17 mouse cellular contexts compared by ENCODE assay signal in the genomic region with DNA sequence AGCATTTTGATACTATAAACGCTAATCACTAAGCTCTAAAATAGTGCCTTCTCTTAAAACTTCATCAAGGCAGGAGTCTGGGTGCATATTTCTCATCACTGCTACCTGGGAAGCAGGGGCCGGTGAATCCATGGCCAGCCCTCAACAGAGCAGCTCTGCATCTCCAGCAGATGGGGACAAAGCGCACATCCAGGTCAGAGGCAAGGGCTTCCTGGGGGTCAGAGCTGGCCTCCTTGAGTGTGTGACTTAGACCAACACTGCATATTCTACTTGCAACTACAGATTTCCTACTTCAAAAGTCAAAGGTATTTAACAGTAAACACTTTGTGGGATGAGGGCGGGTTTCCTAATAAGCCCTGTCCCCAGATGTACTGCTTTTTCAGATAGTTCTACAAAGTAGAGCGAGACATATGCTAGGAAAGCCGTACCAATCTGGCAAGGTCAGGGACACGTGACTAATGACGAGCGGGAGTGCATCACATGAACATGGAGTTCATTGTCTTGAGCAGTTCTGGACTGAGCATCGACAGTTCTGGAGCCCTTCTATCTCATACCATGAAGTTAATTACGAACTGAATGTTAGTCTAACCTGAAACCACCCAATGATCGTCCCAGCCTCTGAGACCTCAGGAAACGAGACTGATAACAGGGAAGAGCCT. TPM values are rescaled to one million over a fixed set of nuclear protein-coding genes. Genes with fewer than 3 reads are reported as not detected.
A peak's percentile ranks its signal among the peaks of the same experiment; 100 is the strongest.
DNase-seq lines count a peak whose midpoint lies in the region; ATAC-seq and TF ChIP-seq lines count a peak whose summit lies in the region.
"Had no signal": no experiment of that assay in that cellular context is flagged by ENCODE, and none has a peak within 500 bp of the region (broad histone marks: within the 10 kb centered on the region; RNA-seq: fewer than 3 reads in every experiment).

No protein-coding gene starts in this region.

- H3K4me1 ChIP-seq in embryonic facial prominence, embryonic 14.5 days (ENCODE audit: control insufficient read depth, insufficient read depth, low read length): no peaks in the 10 kb centered on the region
- no peaks in the 10 kb centered on the region for H3K4me1 ChIP-seq in embryonic facial prominence, embryonic 10.5 days
- no peaks in the 10 kb centered on the region for H3K4me1 ChIP-seq in hindbrain, embryonic 13.5 days (replicated peaks)
- peaks cover 4% of the 10 kb centered on the region; the same call in 1 of the 2 replicates for H3K4me1 ChIP-seq in hindbrain, embryonic 16.5 days (ENCODE audit: control insufficient read depth, insufficient read depth, low read depth, low read length)
- H3K4me1 ChIP-seq in liver, embryonic 14.5 days (replicated peaks; ENCODE audit: control insufficient read depth in 2 of 2, insufficient read depth in 2 of 2, low read length in 1 of 2): no peaks in the 10 kb centered on the region
- H3K4me1 ChIP-seq in liver, embryonic 12.5 days: no peaks in the 10 kb centered on the region
- H3K4me1 ChIP-seq: limb, embryonic 10.5 days; midbrain, embryonic 15.5 days had no signal

- peaks cover 72% of the 10 kb centered on the region for H3K36me3 ChIP-seq in embryonic facial prominence, embryonic 14.5 days (ENCODE audit: control insufficient read depth, insufficient read depth, low read length)
- peaks cover 96% of the 10 kb centered on the region for H3K36me3 ChIP-seq in embryonic facial prominence, embryonic 10.5 days (replicated peaks)
- peaks cover 46% of the 10 kb centered on the region for H3K36me3 ChIP-seq in hindbrain, embryonic 13.5 days
- peaks cover 16% of the 10 kb centered on the region for H3K36me3 ChIP-seq in hindbrain, embryonic 16.5 days (ENCODE audit: control insufficient read depth, insufficient read depth, low read length)
- no peaks in the 10 kb centered on the region for H3K36me3 ChIP-seq in liver, embryonic 14.5 days (replicated peaks; ENCODE audit: control insufficient read depth, insufficient read depth, low read depth)
- H3K36me3 ChIP-seq in liver, embryonic 12.5 days: peaks cover 41% of the 10 kb centered on the region

- H3K9me3 ChIP-seq in embryonic facial prominence, embryonic 14.5 days (ENCODE audit: control insufficient read depth, low read length): no peaks in the 10 kb centered on the region
- H3K9me3 ChIP-seq in embryonic facial prominence, embryonic 10.5 days: no peaks in the 10 kb centered on the region
- H3K9me3 ChIP-seq in hindbrain, embryonic 13.5 days: no peaks in the 10 kb centered on the region
- no peaks in the 10 kb centered on the region for H3K9me3 ChIP-seq in hindbrain, embryonic 16.5 days (ENCODE audit: control insufficient read depth, low read length)
- H3K9me3 ChIP-seq in liver, embryonic 14.5 days (ENCODE audit: control insufficient read depth, low read length): no peaks in the 10 kb centered on the region
- H3K9me3 ChIP-seq in liver, embryonic 12.5 days (replicated peaks): no peaks in the 10 kb centered on the region
- H3K9me3 ChIP-seq: G1E; limb, embryonic 10.5 days; midbrain, embryonic 15.5 days had no signal

- no peaks in the 10 kb centered on the region for H3K27me3 ChIP-seq in embryonic facial prominence, embryonic 14.5 days (replicated peaks; ENCODE audit: control insufficient read depth, insufficient read depth, low read length)
- H3K27me3 ChIP-seq in embryonic facial prominence, embryonic 10.5 days (replicated peaks; ENCODE audit: low read depth, poor library complexity, severe bottlenecking): no peaks in the 10 kb centered on the region
- no peaks in the 10 kb centered on the region for H3K27me3 ChIP-seq in hindbrain, embryonic 13.5 days
- no peaks in the 10 kb centered on the region for H3K27me3 ChIP-seq in hindbrain, embryonic 16.5 days (replicated peaks; ENCODE audit: control insufficient read depth, insufficient read depth, low read length)
- no peaks in the 10 kb centered on the region for H3K27me3 ChIP-seq in liver, embryonic 14.5 days (ENCODE audit: control insufficient read depth, insufficient read depth, low read length)
- H3K27me3 ChIP-seq in liver, embryonic 12.5 days (replicated peaks): no peaks in the 10 kb centered on the region
- H3K27me3 ChIP-seq: midbrain, embryonic 15.5 days had no signal

- no peak for TF ChIP-seq EP300 in liver, embryonic 14.5 days (IDR thresholded peaks at IDR 0.05; ENCODE audit: low read depth)

- ATAC-seq in embryonic facial prominence, embryonic 14.5 days (ENCODE audit: low read depth): peak; percentile 34; the same call in 1 of the 2 replicates
- no peak for ATAC-seq in hindbrain, embryonic 13.5 days (ENCODE audit: low FRiP score)
- no peak for ATAC-seq in hindbrain, embryonic 16.5 days
- no peak for ATAC-seq in liver, embryonic 14.5 days (ENCODE audit: insufficient read depth)
- ATAC-seq in liver, embryonic 12.5 days: no peak
- ATAC-seq: midbrain, embryonic 15.5 days had no signal

- no peak overlapping the region for H3K27ac ChIP-seq in embryonic facial prominence, embryonic 14.5 days (replicated peaks; ENCODE audit: low read depth, low read length)
- H3K27ac ChIP-seq in embryonic facial prominence, embryonic 10.5 days (replicated peaks): no peak overlapping the region
- H3K27ac ChIP-seq in hindbrain, embryonic 13.5 days: peak overlapping the region; percentile 44; the same call in 1 of the 2 replicates
- no peak overlapping the region for H3K27ac ChIP-seq in hindbrain, embryonic 16.5 days (ENCODE audit: low read depth, low read length)
- H3K27ac ChIP-seq in liver, embryonic 14.5 days: no peak overlapping the region
- H3K27ac ChIP-seq in liver, embryonic 12.5 days: no peak overlapping the region
- H3K27ac ChIP-seq: limb, embryonic 10.5 days; midbrain, embryonic 15.5 days had no signal

- 86% methylated on average over 13 of the region's 13 CpGs for WGBS in embryonic facial prominence, embryonic 14.5 days
- 87% methylated on average over 13 of the region's 13 CpGs for WGBS in embryonic facial prominence, embryonic 10.5 days
- 89% methylated on average over 13 of the region's 13 CpGs for WGBS in hindbrain, embryonic 13.5 days
- 86% methylated on average over 13 of the region's 13 CpGs for WGBS in hindbrain, embryonic 16.5 days
- WGBS in liver, embryonic 14.5 days (ENCODE audit: insufficient replicate concordance): 69% methylated on average over 13 of the region's 13 CpGs
- WGBS in liver, embryonic 12.5 days (ENCODE audit: insufficient replicate concordance): 76% methylated on average over 13 of the region's 13 CpGs

- TF ChIP-seq CTCF in liver, embryonic 14.5 days (IDR thresholded peaks at IDR 0.05; ENCODE audit: low read depth): 0 out of 2 replicates have a peak, but pooled peaks have one; percentile 9

- DNase-seq in embryonic facial prominence, embryonic 14.5 days (ENCODE audit: low spot score): no peak
- no peak for DNase-seq in embryonic facial prominence, embryonic 10.5 days (ENCODE audit: low spot score)
- DNase-seq in liver, embryonic 14.5 days (ENCODE audit: low read depth in 3 of 3, low spot score in 3 of 3): no peak
- DNase-seq in ZHBTc4 (ENCODE audit: low read depth, low spot score): peak; percentile 56
- DNase-seq: adrenal gland, postnatal 14 days; B cell, adult 2 months; cerebellum, adult 9-11 months; kidney, postnatal 4 days; layer of hippocampus, postnatal 36 days; lung, adult 18-20 months; thymus, postnatal 36 days had no signal

- no peak overlapping the region for H3K4me3 ChIP-seq in embryonic facial prominence, embryonic 14.5 days (ENCODE audit: low read depth, low read length)
- no peak overlapping the region for H3K4me3 ChIP-seq in embryonic facial prominence, embryonic 10.5 days
- no peak overlapping the region for H3K4me3 ChIP-seq in hindbrain, embryonic 13.5 days
- no peak overlapping the region for H3K4me3 ChIP-seq in hindbrain, embryonic 16.5 days (ENCODE audit: low read length)
- H3K4me3 ChIP-seq in liver, embryonic 14.5 days (ENCODE audit: insufficient read depth in 1 of 2, low read depth in 2 of 2, low read length in 2 of 2): no peak overlapping the region
- no peak overlapping the region for H3K4me3 ChIP-seq in liver, embryonic 12.5 days
- H3K4me3 ChIP-seq: limb, embryonic 10.5 days; midbrain, embryonic 15.5 days had no signal

- H3K4me2 ChIP-seq in embryonic facial prominence, embryonic 14.5 days (ENCODE audit: low read depth, low read length): no peak overlapping the region
- no peak overlapping the region for H3K4me2 ChIP-seq in hindbrain, embryonic 13.5 days
- H3K4me2 ChIP-seq in hindbrain, embryonic 16.5 days (ENCODE audit: low read length): no peak overlapping the region
- H3K4me2 ChIP-seq in liver, embryonic 14.5 days (ENCODE audit: low read depth): no peak overlapping the region
- H3K4me2 ChIP-seq in liver, embryonic 12.5 days: no peak overlapping the region
- H3K4me2 ChIP-seq: midbrain, embryonic 15.5 days had no signal

- no peak overlapping the region for H3K9ac ChIP-seq in embryonic facial prominence, embryonic 14.5 days (ENCODE audit: low read depth, low read length)
- no peak overlapping the region for H3K9ac ChIP-seq in hindbrain, embryonic 13.5 days
- H3K9ac ChIP-seq in hindbrain, embryonic 16.5 days (ENCODE audit: low read depth, low read length): no peak overlapping the region
- no peak overlapping the region for H3K9ac ChIP-seq in liver, embryonic 14.5 days (replicated peaks)
- H3K9ac ChIP-seq in liver, embryonic 12.5 days: no peak overlapping the region
- H3K9ac ChIP-seq: midbrain, embryonic 15.5 days had no signal

RNA-seq across cellular contexts. Expression of gene Csrp2, which starts 21.3 kb away (rescaled TPM):
- 165 and 169 TPM in 2 replicates for polyA plus RNA-seq in embryonic facial prominence, embryonic 14.5 days (2014; fragmentation: Nextera tagmentation; extraction: Ambion mirVana)
- 275 and 290 TPM in 2 replicates for polyA plus RNA-seq in embryonic facial prominence, embryonic 10.5 days (2016; fragmentation: Nextera tagmentation; extraction: Ambion mirVana)
- 154 and 156 TPM in 2 replicates for polyA plus RNA-seq in hindbrain, embryonic 13.5 days (2015; fragmentation: Nextera tagmentation; extraction: Ambion mirVana)
- 120 and 121 TPM in 2 replicates for polyA plus RNA-seq in hindbrain, embryonic 16.5 days (2015; fragmentation: Nextera tagmentation; extraction: Ambion mirVana)
- polyA plus RNA-seq in liver, embryonic 14.5 days (2012; rRNA removed): 8.5 and 13.7 TPM in 2 replicates
- 14.8 and 15.1 TPM in 2 replicates for polyA plus RNA-seq in liver, embryonic 14.5 days (2014; fragmentation: Nextera tagmentation; extraction: Ambion mirVana)
- 26.2 and 27.5 TPM in 2 replicates for polyA plus RNA-seq in liver, embryonic 12.5 days (2016; fragmentation: Nextera tagmentation; extraction: Ambion mirVana)
- polyA plus RNA-seq: G1E had no signal
